Mouse (Mus musculus) large intestine, adult 2 months (tissue): Measurements from ENCODE around the gene Art4. TPM values are rescaled to one million over a fixed set of nuclear protein-coding genes. Genes with fewer than 3 reads are reported as not detected.

Experiments used
- DNase-seq: peaks from one replicate; pipeline ENCODE4 v3.0.0-alpha.2; 2012; ENCODE audit warnings: low read depth, low spot score
- WGBS: fragments of 180-500 bp; shearing (Covaris S2); methylation state at CpG from one replicate; pipeline ENCODE4 v1.1.7; 2018; 5-methylcytosine and 5-hydroxymethylcytosine counted together
- polyA plus RNA-seq: library from polyadenylated mRNA; depleted of rRNA; stranded (reverse); fragments of >200 nt; gene quantifications from 2 replicates; pipeline ENCODE4 v1.2.3, GENCODE M21; 2012

The Art4 gene
- polyA plus RNA-seq, 1 experiment, result 0.64 TPM

DNA sequence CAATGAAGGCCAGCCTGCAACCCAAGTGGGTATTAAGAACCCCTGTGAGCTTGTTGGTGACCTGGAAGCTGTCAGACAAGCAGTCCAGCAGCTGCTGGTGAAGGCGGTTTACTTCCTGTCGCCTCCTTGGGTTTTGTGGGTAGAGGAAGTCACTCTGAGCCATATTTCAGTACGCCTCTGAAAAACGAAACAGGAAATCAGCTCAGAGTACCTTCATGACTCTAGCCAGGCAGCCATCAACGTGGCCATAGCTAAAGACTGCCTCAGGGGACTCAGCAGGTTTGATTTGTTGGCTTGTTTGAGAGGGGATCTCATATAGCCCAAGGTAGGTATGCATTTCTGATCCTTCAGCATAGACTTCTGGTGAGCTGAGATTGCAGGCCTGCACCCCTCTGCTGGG is 25.8 kb downstream of the Art4 start:
- WGBS, result 66% methylated on average over 5 of the region's 5 CpGs
- DNase-seq, result no peak

DNA sequence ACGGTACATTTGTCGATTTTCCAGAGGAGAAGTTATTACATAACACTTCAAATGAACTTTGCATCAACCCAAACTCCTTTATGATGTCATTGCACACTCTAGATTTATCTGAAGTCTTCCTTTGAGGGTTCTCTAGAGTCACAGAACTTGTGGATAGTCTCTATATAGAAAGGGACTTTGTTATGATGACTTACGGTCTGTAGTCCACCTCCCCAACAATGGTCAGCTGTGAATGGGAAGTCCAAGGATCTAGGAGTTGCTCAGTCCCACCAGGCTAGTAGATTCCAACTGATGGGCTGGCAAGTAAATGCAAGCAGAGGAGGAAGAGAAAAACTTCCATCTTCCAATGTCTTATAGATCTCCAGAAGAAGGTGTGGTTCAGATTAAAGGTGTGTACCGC is 28.9 kb downstream of the Art4 start:
- no peak for DNase-seq
- 24% methylated on average over 4 of the region's 4 CpGs for WGBS

- DNase-seq, result no peak
- under 1% methylated on average over 45 of the region's 45 CpGs for WGBS
Observed at GRCm38 (mm10) chr6:136827881-136828561, 29.5 kb downstream of the Art4 start, which contains the start of gene Wbp11. Wbp11 (minus strand) TSS chr6:136828233.

DNA sequence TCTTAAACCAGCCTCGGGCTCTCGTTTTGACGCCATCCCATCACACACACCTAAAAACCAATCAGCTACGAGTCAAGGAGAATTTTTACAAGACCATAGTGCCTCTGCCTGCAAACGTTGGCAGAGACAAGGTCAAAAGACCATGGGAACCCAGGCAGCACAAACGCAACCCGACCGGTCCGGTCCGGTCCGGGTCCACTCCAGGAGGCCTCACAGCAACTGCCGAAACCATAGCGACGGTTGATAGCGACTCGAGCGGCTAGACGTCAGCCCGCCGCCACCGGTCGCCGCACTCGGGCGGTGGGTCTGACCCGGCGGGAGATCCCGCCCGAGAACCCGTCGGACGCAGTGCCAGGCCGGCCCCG is 30.0 kb downstream of the Art4 start, which contains the start of gene BC049715:
BC049715 (plus strand) TSS at position 111 of the 365 bp plus-strand sequence.
- WGBS, result under 1% methylated on average over 34 of the region's 34 CpGs
- DNase-seq, result no peak

GRCm38 (mm10) chr6:136827116-136827515 is 30.4 kb downstream of the Art4 start:
- no peak for DNase-seq
- 9% methylated on average over 7 of the region's 7 CpGs for WGBS

- 87% methylated on average over 8 of the region's 8 CpGs for WGBS
- no peak for DNase-seq
Observed at GRCm38 (mm10) chr6:136824987-136825386, 32.5 kb downstream of the Art4 start.

DNA sequence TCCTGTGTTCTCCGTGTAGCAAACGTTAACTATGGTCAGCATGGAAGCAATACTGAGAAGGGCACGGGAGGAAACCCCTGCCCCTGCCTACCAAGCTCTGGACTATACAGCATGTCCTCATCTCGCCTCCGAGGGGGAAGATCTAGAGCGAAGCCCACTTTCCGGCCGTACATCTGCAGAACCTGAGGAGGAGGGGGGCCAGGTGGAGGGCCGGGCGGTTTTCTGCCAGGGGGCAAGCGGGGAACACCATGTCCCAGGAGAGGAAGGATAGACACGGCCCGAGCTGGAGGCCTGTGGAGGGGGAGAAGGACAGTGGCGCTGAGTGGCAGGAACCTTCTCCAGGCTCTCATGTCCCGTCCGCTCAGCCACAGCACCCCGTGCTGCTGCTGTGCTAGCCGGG is 36.4 kb downstream of the Art4 start:
- DNase-seq, result no peak
- 91% methylated on average over 18 of the region's 18 CpGs for WGBS

DNA sequence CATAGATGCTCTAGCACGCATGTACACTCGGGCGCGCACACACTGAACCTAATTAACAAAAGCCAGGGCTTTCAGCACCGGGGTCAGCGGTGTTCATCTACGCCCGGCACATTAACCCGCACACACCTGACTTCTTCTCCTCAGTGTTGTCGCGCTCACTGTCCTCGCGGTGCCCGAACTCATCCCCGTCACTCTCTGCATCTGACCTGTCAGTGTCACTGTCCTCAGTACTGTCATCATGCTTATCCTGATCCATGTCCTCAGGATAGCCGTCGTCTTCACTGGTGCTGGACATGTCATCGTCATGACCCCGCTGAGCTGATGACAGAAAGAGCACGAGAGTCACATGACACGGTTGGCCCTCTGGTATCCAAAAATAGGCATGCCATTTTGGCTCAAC is 37.2 kb downstream of the Art4 start:
- no peak for DNase-seq
- WGBS, result 97% methylated on average over 21 of the region's 21 CpGs

GRCm38 (mm10) chr6:136817549-136817948 is 40.0 kb downstream of the Art4 start:
- no peak for DNase-seq
- WGBS, result 90% methylated on average over 3 of the region's 3 CpGs

DNA sequence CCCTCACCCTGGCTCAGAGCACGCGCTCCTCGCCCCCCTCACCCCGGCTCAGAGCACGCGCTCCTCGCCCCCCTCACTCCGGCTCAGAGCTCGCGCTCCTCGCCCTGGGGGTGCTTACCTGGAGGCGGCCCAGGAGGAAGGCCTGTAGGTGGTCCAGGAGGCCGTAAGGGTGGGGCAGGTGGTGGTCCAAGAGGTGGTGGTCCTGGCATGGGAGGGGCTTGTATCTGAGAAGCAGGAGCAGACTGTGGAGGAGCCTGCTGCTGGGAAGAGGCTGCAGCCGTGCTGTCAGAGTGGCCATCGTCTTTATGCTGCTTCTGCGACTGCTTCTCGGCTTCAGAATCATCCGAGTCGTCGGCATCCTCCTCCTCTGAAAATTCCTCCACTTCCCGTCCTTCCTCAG is 40.7 kb downstream of the Art4 start:
- no peak for DNase-seq
- WGBS, result 93% methylated on average over 21 of the region's 21 CpGs

GRCm38 (mm10) chr6:136815381-136815780 is 42.2 kb downstream of the Art4 start:
- 92% methylated on average over 7 of the region's 7 CpGs for WGBS
- no peak for DNase-seq

DNA sequence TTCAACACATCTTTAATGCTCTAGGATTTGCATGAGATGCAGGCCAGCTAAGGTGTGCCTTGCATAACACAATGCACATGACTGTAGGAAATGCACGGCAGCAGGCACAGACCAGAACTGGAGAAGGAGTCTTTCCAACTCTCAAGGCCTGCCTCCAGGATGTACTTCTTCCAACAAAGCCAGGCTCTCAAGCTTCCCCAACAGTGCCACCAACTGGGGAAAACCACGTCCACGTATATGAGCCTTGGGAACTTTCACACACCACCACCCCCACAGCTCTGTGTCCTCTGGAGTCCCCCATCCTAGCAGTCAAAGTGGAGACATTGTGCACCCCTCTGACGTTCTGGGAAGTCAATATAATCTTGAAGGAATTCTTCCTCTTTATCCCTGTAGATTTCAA is 44.4 kb downstream of the Art4 start:
- WGBS, result 14% methylated on average over 4 of the region's 4 CpGs
- no peak for DNase-seq

- 35% methylated on average over 10 of the region's 10 CpGs for WGBS
- no peak for DNase-seq
Observed at GRCm38 (mm10) chr6:136811196-136811595, 46.3 kb downstream of the Art4 start.

DNA sequence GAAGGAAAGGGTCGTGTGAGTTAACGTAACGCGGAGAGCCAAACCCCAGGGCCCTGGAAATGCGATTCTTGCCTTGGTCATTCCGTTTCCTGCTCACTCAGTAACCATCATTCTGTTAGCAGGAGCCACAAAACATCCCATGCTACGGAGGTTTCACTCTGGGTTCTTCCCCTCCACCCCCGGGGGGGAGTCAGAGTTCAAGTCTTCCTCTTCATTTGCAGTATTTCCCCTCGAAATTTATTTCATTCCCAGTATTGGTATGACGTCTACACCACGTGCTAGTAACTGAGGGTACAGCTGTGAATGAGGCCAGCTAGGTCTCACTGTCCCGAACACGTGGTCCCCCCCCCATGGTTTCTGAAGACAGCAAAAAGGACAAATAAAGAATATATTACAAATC is 47.9 kb downstream of the Art4 start:
- DNase-seq, result no peak
- WGBS, result 29% methylated on average over 13 of the region's 13 CpGs

DNA sequence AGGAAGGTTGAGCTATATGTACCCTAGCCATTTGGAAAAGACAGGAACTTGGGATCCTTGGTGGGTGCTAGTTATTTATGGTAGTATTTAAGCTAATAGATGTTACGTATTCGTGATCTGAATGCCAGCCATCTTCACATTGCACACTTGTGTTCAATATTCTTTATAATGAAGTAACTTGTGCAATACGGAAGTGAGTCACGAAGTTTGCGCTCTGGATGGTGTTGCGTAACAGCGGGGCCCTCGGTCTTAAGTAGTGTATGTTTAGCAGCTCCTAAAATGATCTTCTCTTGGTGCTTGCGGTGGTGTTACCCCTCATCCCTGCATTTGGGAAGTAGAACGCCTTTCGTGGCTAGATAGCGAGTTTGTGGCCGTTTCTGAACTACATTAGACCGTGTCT is 48.5 kb downstream of the Art4 start:
- DNase-seq, result no peak
- WGBS, result 8% methylated on average over 14 of the region's 14 CpGs

GRCm38 (mm10) chr6:136808631-136809046 is 48.9 kb downstream of the Art4 start:
- DNase-seq, result no peak
- WGBS, result 1% methylated on average over 28 of the region's 28 CpGs

DNA sequence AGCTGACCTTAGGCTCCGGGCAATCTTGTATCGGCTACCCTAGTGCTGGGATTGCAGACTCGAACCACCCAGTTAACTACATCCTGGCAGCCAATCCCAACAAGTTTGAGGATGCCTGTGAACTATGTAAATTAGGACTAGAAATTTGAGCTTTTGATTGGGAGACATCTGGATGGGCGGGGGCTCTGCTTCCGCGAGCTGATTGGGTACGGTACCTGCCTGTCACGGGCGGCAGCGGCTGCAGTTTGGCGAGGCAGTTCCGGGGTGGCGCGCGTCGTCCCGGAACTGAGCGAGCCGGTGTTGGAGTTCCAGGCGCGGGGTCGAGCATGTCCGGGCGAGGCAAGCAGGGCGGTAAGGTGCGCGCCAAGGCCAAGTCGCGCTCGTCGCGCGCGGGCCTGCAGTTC is 49.5 kb downstream of the Art4 start, which contains the start of gene H2afj:
H2afj (plus strand) TSS at position 231 of the 404 bp plus-strand sequence.
- under 1% methylated on average over 34 of the region's 34 CpGs for WGBS
- no peak for DNase-seq

GRCm38 (mm10) chr6:136807395-136808013 is 50.0 kb downstream of the Art4 start:
- 34% methylated on average over 18 of the region's 18 CpGs for WGBS
- DNase-seq, result no peak

- WGBS, result 28% methylated on average over 5 of the region's 5 CpGs
- DNase-seq, result no peak
Observed at GRCm38 (mm10) chr6:136806819-136807218, 50.7 kb downstream of the Art4 start.

DNA sequence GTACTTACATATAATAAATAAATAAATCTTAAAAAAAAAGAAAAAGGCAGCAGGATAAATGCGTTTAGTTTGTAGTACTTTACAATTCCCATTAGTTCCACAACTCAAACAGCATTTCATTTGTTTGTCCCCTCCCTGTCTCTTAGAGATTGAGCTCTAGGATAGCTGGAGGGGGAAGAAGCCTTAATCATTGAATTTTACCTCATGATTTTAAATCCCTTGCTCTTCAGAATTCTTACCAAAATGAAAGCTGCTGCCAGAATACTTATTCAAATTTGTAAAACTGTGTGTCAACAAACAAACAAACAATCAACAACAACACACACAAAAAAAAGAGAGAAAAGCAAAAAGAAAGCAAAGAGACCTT is 52.1 kb downstream of the Art4 start:
- no peak for DNase-seq
- WGBS, result 21% methylated on average over 1 of the region's 1 CpGs

- no peak for DNase-seq
- WGBS, result 7% methylated on average over 9 of the region's 9 CpGs
Observed at GRCm38 (mm10) chr6:136804705-136805408, 52.7 kb downstream of the Art4 start.
